Mouse (Mus musculus): ENCODE data around the gene Tmem238. TPM values are rescaled to one million over a fixed set of nuclear protein-coding genes. Genes with fewer than 3 reads are reported as not detected.

Tmem238 gene
- total and polyA plus RNA-seq, 3 experiments = 5.5 to 12.3 (median 9.8) TPM

DNA sequence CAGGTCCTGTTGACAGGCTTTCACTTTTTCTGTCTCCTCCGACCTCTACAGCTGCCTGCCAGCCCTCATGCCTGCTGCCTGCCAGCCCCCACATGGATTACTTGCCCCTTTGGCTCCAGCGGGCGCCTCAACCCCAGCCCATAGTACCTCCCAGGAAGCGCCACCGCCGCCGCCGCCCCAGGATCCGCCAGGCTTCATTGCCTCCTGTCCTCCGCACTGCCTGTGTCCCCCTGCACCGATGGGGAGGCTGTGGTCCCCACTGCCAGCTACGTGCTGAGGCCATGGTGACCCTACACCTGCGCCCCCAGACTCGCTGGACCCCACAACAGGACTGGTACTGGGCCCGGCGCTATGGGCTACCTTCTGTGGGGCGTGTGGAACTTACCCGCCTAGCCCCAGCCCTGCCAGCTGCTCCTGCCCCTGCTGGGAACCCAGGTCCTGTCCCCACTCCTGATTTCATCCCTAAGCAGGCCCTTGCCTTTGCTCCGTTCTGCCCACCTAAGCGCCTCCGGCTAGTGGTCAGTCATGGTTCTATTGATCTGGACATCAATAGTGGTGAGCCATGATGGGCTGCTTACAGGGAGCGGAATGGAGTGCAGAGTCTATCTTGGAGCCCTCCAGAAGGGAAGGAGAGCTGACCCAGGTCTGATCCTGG is 43.0 kb downstream of the Tmem238 start:
- peaks cover 34 to 86% of the 10 kb centered on the region in 2 experiments for H3K36me3 ChIP-seq (replicated peaks in 1 of 2; ENCODE audit: control insufficient read depth in 1 of 2, insufficient read depth in 1 of 2, low read length in 1 of 2)
- H3K4me2 ChIP-seq (ENCODE audit: insufficient read depth, low read depth, poor library complexity, severe bottlenecking) = no peak overlapping the region
- no peak overlapping the region for H3K9ac ChIP-seq (ENCODE audit: insufficient read depth, low read depth)
- no peak for DNase-seq (ENCODE audit: extremely low read depth)
- dilution Hi-C loops (cut with MboI; ENCODE audit: extremely low pct_ligation_motif_present, extremely low pct_unique_long_range_greater_than_20kb, low sequenced_read_pairs) = no loop called here
- no peaks in the 10 kb centered on the region for H3K79me2 ChIP-seq (replicated peaks; ENCODE audit: control insufficient read depth, extremely low read depth, insufficient read depth, poor library complexity, severe bottlenecking)
- H3K4me1 ChIP-seq (ENCODE audit: control insufficient read depth in 1 of 2, insufficient read depth in 2 of 2) = peaks cover 3 to 15% of the 10 kb centered on the region in 2 experiments; a peak in 3 of 4 replicates
- H3K27me3 ChIP-seq (replicated peaks) = no peaks in the 10 kb centered on the region
- H3K27ac ChIP-seq (ENCODE audit: insufficient read depth, low read depth) = no peak overlapping the region
- H3K9me3 ChIP-seq (replicated peaks; ENCODE audit: low read length) = no peaks in the 10 kb centered on the region
- TF ChIP-seq KAT2A (IDR thresholded peaks at IDR 0.05; ENCODE audit: insufficient replicate concordance, low read length) (no peak), NRF1 (IDR thresholded peaks at IDR 0.05; ENCODE audit: low read depth, low read length) (no peak), TCF12 (IDR thresholded peaks at IDR 0.05; ENCODE audit: low read depth, low read length) (no peak), JUN (IDR thresholded peaks at IDR 0.05; ENCODE audit: insufficient read depth, low read depth, low read length) (no peak), JUND (conservative IDR thresholded peaks at IDR 0.05; ENCODE audit: low read depth, low read length) (no peak), RCOR1 (conservative IDR thresholded peaks at IDR 0.05; ENCODE audit: low read depth, low read length) (no peak), SMC3 (IDR thresholded peaks at IDR 0.05; ENCODE audit: low read depth, low read length) (no peak), HCFC1 (IDR thresholded peaks at IDR 0.05; ENCODE audit: low read depth, low read length) (no peak), USF1 (IDR thresholded peaks at IDR 0.05; ENCODE audit: low read depth, low read length) (no peak), E2F4 (IDR thresholded peaks at IDR 0.05; ENCODE audit: insufficient replicate concordance, low read depth, low read length) (no peak), RAD21 (IDR thresholded peaks at IDR 0.05; ENCODE audit: low read depth, low read length) (no peak), CHD2 (IDR thresholded peaks at IDR 0.05; ENCODE audit: low read length) (no peak), MEF2A (IDR thresholded peaks at IDR 0.05; ENCODE audit: borderline replicate concordance, low read depth, low read length) (no peak), IRF4 (IDR thresholded peaks at IDR 0.05; ENCODE audit: low read depth, low read length) (no peak), UBTF (IDR thresholded peaks at IDR 0.05; ENCODE audit: low read depth, low read length) (no peak), POLR2A (IDR thresholded peaks at IDR 0.05; ENCODE audit: low read depth, low read length) (no peak), ETS1 (conservative IDR thresholded peaks at IDR 0.05; ENCODE audit: low read depth, low read length) (no peak), CHD1 (IDR thresholded peaks at IDR 0.05; ENCODE audit: low read depth, low read length) (no peak)
- in situ Hi-C loops (cut with MboI; ENCODE audit: low pct_ligation_motif_present, low pct_unique_long_range_greater_than_20kb, low sequenced_read_pairs) = loop anchor here (5.0 kb wide), 1 partner anchor 36 kb away; the partner anchor contains the start of genes Il11 and Tmem190
- no peak overlapping the region for H3K4me3 ChIP-seq (replicated peaks in 1 of 3; ENCODE audit: low read depth in 2 of 3, low read length in 2 of 3, poor library complexity in 1 of 3)

DNA sequence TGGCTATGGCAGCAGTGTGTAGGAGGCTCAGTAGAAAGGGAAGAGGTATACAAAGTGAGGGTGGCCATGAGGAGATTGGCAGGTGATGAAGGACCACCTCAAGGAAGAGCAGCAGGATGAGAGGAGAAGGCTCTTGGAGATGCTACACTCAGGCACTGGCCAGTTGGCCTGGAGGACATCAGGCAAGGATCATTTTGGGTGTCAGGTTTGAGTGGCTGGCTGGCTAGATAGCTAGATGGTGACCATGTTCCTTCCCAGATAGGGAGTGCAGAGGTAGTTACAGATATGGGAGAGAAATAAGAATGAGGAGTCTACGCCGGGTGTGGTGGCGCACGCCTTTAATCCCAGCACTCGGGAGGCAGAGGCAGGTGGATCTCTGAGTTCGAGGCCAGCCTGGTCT is 44.6 kb downstream of the Tmem238 start:
- no peak overlapping the region for H3K9ac ChIP-seq (ENCODE audit: insufficient read depth, low read depth)
- no peak overlapping the region for H3K27ac ChIP-seq (ENCODE audit: insufficient read depth, low read depth)
- H3K4me1 ChIP-seq (ENCODE audit: control insufficient read depth in 1 of 2, insufficient read depth in 2 of 2) = peaks cover 5 to 18% of the 10 kb centered on the region in 2 experiments; a peak in 3 of 4 replicates

More for the DNA sequence above, 44.6 kb downstream of the Tmem238 start:
- no peaks in the 10 kb centered on the region for H3K9me3 ChIP-seq (replicated peaks; ENCODE audit: low read length)
- dilution Hi-C loops (cut with MboI; ENCODE audit: extremely low pct_ligation_motif_present, extremely low pct_unique_long_range_greater_than_20kb, low sequenced_read_pairs) = no loop called here
- no peak overlapping the region for H3K4me3 ChIP-seq (replicated peaks in 1 of 3; ENCODE audit: low read depth in 2 of 3, low read length in 2 of 3, poor library complexity in 1 of 3)
- TF ChIP-seq CHD2 (IDR thresholded peaks at IDR 0.05; ENCODE audit: low read length) (no peak), POLR2A (IDR thresholded peaks at IDR 0.05; ENCODE audit: low read depth, low read length) (no peak), TBP (conservative IDR thresholded peaks at IDR 0.05; ENCODE audit: low read depth, low read length) (no peak), NRF1 (IDR thresholded peaks at IDR 0.05; ENCODE audit: low read depth, low read length) (no peak), MAZ (IDR thresholded peaks at IDR 0.05; ENCODE audit: low read depth, low read length) (no peak), IRF4 (IDR thresholded peaks at IDR 0.05; ENCODE audit: low read depth, low read length) (no peak), HCFC1 (IDR thresholded peaks at IDR 0.05; ENCODE audit: low read depth, low read length) (no peak), USF2 (conservative IDR thresholded peaks at IDR 0.05; ENCODE audit: low read depth, low read length) (no peak), E2F4 (IDR thresholded peaks at IDR 0.05; ENCODE audit: insufficient replicate concordance, low read depth, low read length) (no peak), MAFK (IDR thresholded peaks at IDR 0.05; ENCODE audit: insufficient replicate concordance, low read length) (no peak), BHLHE40 (IDR thresholded peaks at IDR 0.05; ENCODE audit: low read depth, low read length) (no peak), POLR2AphosphoS2 (IDR thresholded peaks at IDR 0.05; ENCODE audit: low read depth, low read length) (no peak), ELF1 (IDR thresholded peaks at IDR 0.05; ENCODE audit: low read depth, low read length) (no peak), JUND (conservative IDR thresholded peaks at IDR 0.05; ENCODE audit: low read depth, low read length) (no peak), TCF12 (IDR thresholded peaks at IDR 0.05; ENCODE audit: low read depth, low read length) (no peak), JUN (IDR thresholded peaks at IDR 0.05; ENCODE audit: insufficient read depth, low read depth, low read length) (no peak)
- in situ Hi-C loops (cut with MboI; ENCODE audit: low pct_ligation_motif_present, low pct_unique_long_range_greater_than_20kb, low sequenced_read_pairs) = loop anchor here (5.0 kb wide), 1 partner anchor 37 kb away; the partner anchor contains the start of genes Il11 and Tmem190
- H3K36me3 ChIP-seq (replicated peaks in 1 of 2; ENCODE audit: control insufficient read depth in 1 of 2, insufficient read depth in 1 of 2, low read length in 1 of 2) = peaks cover 34 to 78% of the 10 kb centered on the region in 2 experiments
- H3K4me2 ChIP-seq (ENCODE audit: insufficient read depth, low read depth, poor library complexity, severe bottlenecking) = no peak overlapping the region
- no peak for DNase-seq (ENCODE audit: extremely low read depth)
- H3K27me3 ChIP-seq (replicated peaks) = no peaks in the 10 kb centered on the region
- H3K79me2 ChIP-seq (replicated peaks; ENCODE audit: control insufficient read depth, extremely low read depth, insufficient read depth, poor library complexity, severe bottlenecking) = no peaks in the 10 kb centered on the region

All from CH12.LX (cell line).